Mouse (Mus musculus) stomach, postnatal 0 days (tissue): ENCODE data around the gene Arf1. TPM values are rescaled to one million over a fixed set of nuclear protein-coding genes. Genes with fewer than 3 reads are reported as not detected.

ENCODE experiments used
- ATAC-seq: fragments of 200-750 bp; cut with Nextera tagmentation; 2 replicates; pipeline ENCODE4 v1.8.0; 2017; ENCODE audit not compliant: low FRiP score, low TSS enrichment
- DNase-seq: peaks from one replicate; pipeline ENCODE4 v3.0.0-alpha.2; 2016; ENCODE audit warnings: low spot score
- H3K27ac ChIP-seq: fragments of 300-500 bp; sonication (generic); replicated peaks from 2 replicates; pipeline ENCODE4 v1.5.1; 2014; ENCODE audit warnings: mild to moderate bottlenecking, control low read depth
- H3K27me3 ChIP-seq: fragments of 300-500 bp; sonication (generic); 2 replicates; pipeline ENCODE4 v1.6.1; 2014; ENCODE audit warnings: low read length; ENCODE audit not compliant: control insufficient read depth, insufficient read depth
- H3K36me3 ChIP-seq: fragments of 300-500 bp; sonication (generic); 2 replicates; pipeline ENCODE4 v1.6.1; 2014; ENCODE audit warnings: low read length, mixed read lengths; ENCODE audit not compliant: control insufficient read depth, insufficient read depth
- H3K4me1 ChIP-seq: fragments of 300-500 bp; sonication (generic); replicated peaks from 2 replicates; pipeline ENCODE4 v1.6.1; 2014; ENCODE audit warnings: antibody characterized with exemption; ENCODE audit not compliant: control insufficient read depth, insufficient read depth
- H3K4me2 ChIP-seq: fragments of 300-500 bp; sonication (generic); replicated peaks from 2 replicates; pipeline ENCODE4 v1.6.1; 2014; ENCODE audit warnings: low read depth, mild to moderate bottlenecking, control low read depth, moderate library complexity
- H3K4me3 ChIP-seq: fragments of 300-500 bp; sonication (generic); 2 replicates; pipeline ENCODE4 v1.5.1; 2014; ENCODE audit warnings: low read depth, low read length, control low read depth
- H3K9ac ChIP-seq: fragments of 300-500 bp; sonication (generic); 2 replicates; pipeline ENCODE4 v1.6.1; 2014; ENCODE audit warnings: mild to moderate bottlenecking, low read length, control low read depth, mixed read lengths
- H3K9me3 ChIP-seq: fragments of 300-500 bp; sonication (generic); 2 replicates; pipeline ENCODE4 v1.6.1; 2016; ENCODE audit warnings: low read length; ENCODE audit not compliant: control insufficient read depth
- CTCF ChIP-seq: IDR thresholded peaks from 2 replicates; pipeline ENCODE4 v1.5.1; 2016; ENCODE audit warnings: antibody characterized with exemption, low read depth, mild to moderate bottlenecking, moderate library complexity
- EP300 ChIP-seq: optimal IDR thresholded peaks from 2 replicates; pipeline ENCODE3; 2016; ENCODE audit warnings: antibody characterized with exemption
- WGBS: fragments of 180-500 bp; shearing (Covaris S2); extraction: QIAGEN DNeasy Blood & Tissue Kit; methylation state at CpG from one replicate; pipeline ENCODE4 v1.1.7; 2014; 5-methylcytosine and 5-hydroxymethylcytosine counted together
- polyA plus RNA-seq: library from polyadenylated mRNA; unstranded; fragments of >200 nt; fragmentation: Nextera tagmentation; extraction: Ambion mirVana; gene quantifications from 2 replicates; pipeline ENCODE4 v1.2.1, GENCODE M21; 2015

The Arf1 gene
- polyA plus RNA-seq, 1 experiment from 2014 or later, result 549 TPM

DNA sequence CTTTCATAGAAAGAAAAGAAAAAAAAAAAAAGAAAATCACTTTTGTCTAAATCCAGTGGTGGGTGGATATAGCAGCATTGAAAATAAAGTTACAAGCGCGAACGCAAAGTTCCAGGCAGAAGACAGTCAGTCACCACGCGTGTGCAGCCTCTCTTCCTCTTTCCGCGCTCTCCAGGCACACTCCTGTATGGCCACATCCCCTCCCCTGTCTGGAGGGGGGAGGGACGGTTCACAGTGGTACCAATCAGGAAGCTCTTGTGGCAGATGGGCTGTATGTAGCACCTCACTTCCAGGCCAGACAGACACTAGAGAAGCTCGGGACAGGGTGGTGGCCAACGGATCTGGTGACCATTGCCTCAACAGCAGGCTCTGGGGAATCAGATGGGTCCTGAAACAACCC, 20.0 kb upstream of the Arf1 start:
- H3K27ac ChIP-seq, result no peak overlapping the region
- H3K9me3 ChIP-seq, result no peaks in the 10 kb centered on the region
- no peak overlapping the region for H3K4me3 ChIP-seq
- DNase-seq (no peak), ATAC-seq (no peak)
- no peaks in the 10 kb centered on the region for H3K36me3 ChIP-seq
- no peak overlapping the region for H3K9ac ChIP-seq
- no peak overlapping the region for H3K4me2 ChIP-seq
- no peak for TF ChIP-seq CTCF
- TF ChIP-seq EP300, result no peak
- WGBS, result 58% methylated on average over 10 of the region's 10 CpGs
- H3K27me3 ChIP-seq, result no peaks in the 10 kb centered on the region
- no peaks in the 10 kb centered on the region for H3K4me1 ChIP-seq

DNA sequence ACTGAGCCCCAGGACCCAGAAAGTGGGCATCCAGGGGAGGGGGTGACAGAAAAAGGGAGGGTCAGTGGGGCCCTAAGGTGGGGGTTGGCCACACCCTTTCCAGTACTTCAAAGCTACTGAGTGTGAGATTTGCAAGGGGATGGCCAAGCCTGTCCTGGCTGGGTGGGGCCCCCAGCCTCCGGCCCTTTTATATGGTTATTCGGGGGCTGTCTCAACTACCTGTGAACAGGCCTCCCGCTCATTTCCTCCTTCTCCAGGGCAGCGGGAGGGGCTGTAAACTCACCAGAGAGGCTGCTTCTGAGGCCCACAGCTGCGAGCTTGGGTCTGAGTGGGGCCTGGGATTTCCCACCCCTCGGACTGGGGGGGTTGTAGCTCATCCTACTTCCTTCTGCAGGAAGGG, 15.8 kb upstream of the Arf1 start:
- ATAC-seq, result no peak
- Histone ChIP-seq H3K36me3 (no peaks in the 10 kb centered on the region), H3K27ac (no peak overlapping the region), H3K27me3 (no peaks in the 10 kb centered on the region), H3K4me2 (no peak overlapping the region), H3K4me3 (no peak overlapping the region), H3K9me3 (no peaks in the 10 kb centered on the region), H3K4me1 (no peaks in the 10 kb centered on the region), H3K9ac (no peak overlapping the region)
- 26% methylated on average over 6 of the region's 6 CpGs for WGBS
- DNase-seq, result no peak
- TF ChIP-seq CTCF (no peak), EP300 (no peak)

DNA sequence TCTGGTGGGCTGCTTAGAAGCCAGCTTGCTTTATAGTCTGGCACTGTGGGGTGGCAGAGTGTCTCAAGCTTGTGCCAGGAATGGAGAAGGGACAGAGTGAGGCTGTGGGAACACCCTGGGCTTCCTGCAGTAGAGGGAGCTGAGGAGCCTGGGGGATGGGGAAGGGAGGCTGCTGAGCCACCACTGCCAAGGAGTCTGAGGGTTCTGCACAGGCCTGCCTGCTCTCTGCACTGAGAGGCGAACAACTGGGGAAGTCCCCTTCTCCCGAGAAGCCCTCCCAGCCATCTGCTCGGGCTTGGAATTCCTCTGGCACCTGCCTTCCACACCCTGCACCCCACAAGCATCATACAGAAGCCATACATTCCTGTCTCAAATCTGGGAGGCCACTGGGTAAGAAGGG, 13.8 kb upstream of the Arf1 start:
- Histone ChIP-seq H3K9ac (no peak overlapping the region), H3K36me3 (no peaks in the 10 kb centered on the region), H3K27ac (no peak overlapping the region), H3K9me3 (no peaks in the 10 kb centered on the region), H3K4me2 (no peak overlapping the region), H3K27me3 (no peaks in the 10 kb centered on the region), H3K4me1 (no peaks in the 10 kb centered on the region), H3K4me3 (no peak overlapping the region)
- no peak for TF ChIP-seq EP300
- peak; percentile 20 for TF ChIP-seq CTCF
- WGBS, result 11% methylated on average over 3 of the region's 3 CpGs
- no peak for ATAC-seq
- DNase-seq, result no peak

DNA sequence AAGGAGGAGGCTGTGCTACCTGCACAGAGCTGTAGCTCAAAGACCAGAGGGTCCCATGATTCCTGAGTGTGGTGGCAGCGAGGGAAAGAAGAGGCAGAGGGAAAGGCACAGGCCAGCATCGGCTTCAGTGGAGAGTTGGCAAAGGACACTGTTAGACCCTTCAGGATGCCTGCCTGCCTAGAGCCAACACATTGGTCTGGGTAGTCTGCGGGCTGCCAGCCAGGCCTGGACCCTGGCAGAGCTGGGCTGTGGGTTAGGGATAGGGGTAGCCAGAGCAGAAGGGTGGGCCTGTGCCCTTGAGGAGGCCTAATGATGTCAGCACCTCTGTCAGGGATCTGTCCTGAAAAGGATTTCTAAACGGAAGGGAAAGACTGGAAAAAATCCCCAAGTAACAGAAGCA, 11.7 kb upstream of the Arf1 start:
- H3K4me2 ChIP-seq, result no peak overlapping the region
- no peak; the same call in 1 of the 2 replicates for ATAC-seq
- H3K4me3 ChIP-seq, result no peak overlapping the region
- H3K27me3 ChIP-seq, result no peaks in the 10 kb centered on the region
- H3K4me1 ChIP-seq, result no peaks in the 10 kb centered on the region
- DNase-seq, result no peak
- TF ChIP-seq CTCF, result no peak
- no peak for TF ChIP-seq EP300
- H3K9me3 ChIP-seq, result no peaks in the 10 kb centered on the region
- 92% methylated on average over 4 of the region's 4 CpGs for WGBS
- H3K27ac ChIP-seq, result no peak overlapping the region
- H3K36me3 ChIP-seq, result no peaks in the 10 kb centered on the region
- H3K9ac ChIP-seq, result no peak overlapping the region

GRCm38 (mm10) chr11:59239428-59239785, 11.3 kb upstream of the Arf1 start:
- H3K9ac ChIP-seq, result no peak overlapping the region
- no peak overlapping the region for H3K27ac ChIP-seq
- no peaks in the 10 kb centered on the region for H3K4me1 ChIP-seq
- WGBS, result 55% methylated on average over 4 of the region's 4 CpGs
- no peaks in the 10 kb centered on the region for H3K36me3 ChIP-seq
- DNase-seq (no peak), ATAC-seq (no peak)
- H3K27me3 ChIP-seq, result no peaks in the 10 kb centered on the region
- H3K4me2 ChIP-seq, result no peak overlapping the region
- no peak overlapping the region for H3K4me3 ChIP-seq
- no peak for TF ChIP-seq EP300
- TF ChIP-seq CTCF, result no peak
- H3K9me3 ChIP-seq, result no peaks in the 10 kb centered on the region

- no peak overlapping the region for H3K4me3 ChIP-seq
- 7% methylated on average over 14 of the region's 15 CpGs for WGBS
- ATAC-seq (peak; percentile 77), DNase-seq (peak; percentile 79)
- no peaks in the 10 kb centered on the region for H3K36me3 ChIP-seq
- no peak overlapping the region for H3K9ac ChIP-seq
- no peak overlapping the region for H3K27ac ChIP-seq
- no peak for TF ChIP-seq EP300
- TF ChIP-seq CTCF, result peak; percentile 79
- H3K4me1 ChIP-seq, result no peaks in the 10 kb centered on the region
- no peaks in the 10 kb centered on the region for H3K27me3 ChIP-seq
- no peaks in the 10 kb centered on the region for H3K9me3 ChIP-seq
- no peak overlapping the region for H3K4me2 ChIP-seq
Measured at GRCm38 (mm10) chr11:59238525-59239427, 10.7 kb upstream of the Arf1 start.
